Mouse (Mus musculus) kidney, postnatal 0 days (tissue): ENCODE results near the gene Sel1l3. TPM values are rescaled to one million over a fixed set of nuclear protein-coding genes. Genes with fewer than 3 reads are reported as not detected.

Source experiments
- ATAC-seq: fragments of 200-750 bp; cut with Nextera tagmentation; replicated peaks from 2 replicates; pipeline ENCODE4 v1.8.0; 2017; ENCODE audit warnings: low read depth, moderate number of reproducible peaks, moderate TSS enrichment, moderate library complexity; ENCODE audit not compliant: low FRiP score
- DNase-seq: peaks from one replicate; pipeline ENCODE4 v3.0.0-alpha.2; 2016; ENCODE audit warnings: low spot score
- H3K27ac ChIP-seq: fragments of 300-500 bp; sonication (generic); 2 replicates; pipeline ENCODE4 v1.5.1; 2014; ENCODE audit warnings: mild to moderate bottlenecking
- H3K27me3 ChIP-seq: fragments of 300-500 bp; sonication (generic); 2 replicates; pipeline ENCODE4 v1.6.1; 2014; ENCODE audit warnings: low read length, mixed read lengths; ENCODE audit not compliant: insufficient read depth
- H3K36me3 ChIP-seq: fragments of 300-500 bp; sonication (generic); 2 replicates; pipeline ENCODE4 v1.6.1; 2014; ENCODE audit warnings: low read length, mixed read lengths; ENCODE audit not compliant: insufficient read depth
- H3K4me1 ChIP-seq: fragments of 300-500 bp; sonication (generic); replicated peaks from 2 replicates; pipeline ENCODE4 v1.6.1; 2014; ENCODE audit warnings: antibody characterized with exemption, low read length, mixed read lengths; ENCODE audit not compliant: insufficient read depth
- H3K4me2 ChIP-seq: fragments of 300-500 bp; sonication (generic); 2 replicates; pipeline ENCODE4 v1.6.1; 2014; ENCODE audit warnings: mild to moderate bottlenecking, low read length, moderate library complexity, mixed read lengths
- H3K4me3 ChIP-seq: fragments of 300-500 bp; sonication (generic); replicated peaks from 2 replicates; pipeline ENCODE4 v1.5.1; 2014; ENCODE audit warnings: low read depth, low read length
- H3K9ac ChIP-seq: fragments of 300-500 bp; sonication (generic); 2 replicates; pipeline ENCODE4 v1.6.1; 2014; ENCODE audit warnings: low read depth, low read length
- H3K9me3 ChIP-seq: fragments of 300-500 bp; sonication (generic); replicated peaks from 2 replicates; pipeline ENCODE4 v1.6.1; 2016; ENCODE audit warnings: low read length, inconsistent platforms, mixed read lengths
- CTCF ChIP-seq: IDR thresholded peaks from 2 replicates; pipeline ENCODE4 v1.5.1; 2016; ENCODE audit warnings: antibody characterized with exemption, low read depth, mild to moderate bottlenecking, moderate library complexity
- WGBS: fragments of 180-500 bp; shearing (Covaris S2); extraction: QIAGEN DNeasy Blood & Tissue Kit; methylation state at CpG from one replicate; pipeline ENCODE4 v1.1.7; 2014; 5-methylcytosine and 5-hydroxymethylcytosine counted together
- polyA plus RNA-seq: library from polyadenylated mRNA; unstranded; fragments of >200 nt; fragmentation: Nextera tagmentation; extraction: Ambion mirVana; gene quantifications from 2 replicates; pipeline ENCODE4 v1.2.1, GENCODE M21; 2015

Sel1l3 gene
- 11.1 and 11.8 TPM in 2 replicates for polyA plus RNA-seq

GRCm38 (mm10) chr5:53213711-53214352, at the start of gene Sel1l3:
Gene Sel1l3 (minus strand): TSS chr5:53213927.
- peak within 1 kb of the TSS; percentile 65 for H3K4me3 ChIP-seq
- H3K9me3 ChIP-seq: no peaks in the 10 kb centered on the region
- H3K9ac ChIP-seq: peak within 1 kb of the TSS; percentile 68
- no peaks in the 10 kb centered on the region for H3K36me3 ChIP-seq
- no peaks in the 10 kb centered on the region for H3K4me1 ChIP-seq
- ATAC-seq: peak; percentile 40
- H3K27me3 ChIP-seq: no peaks in the 10 kb centered on the region; the same call in 1 of the 2 replicates
- 2% methylated on average over 25 of the region's 29 CpGs for WGBS
- TF ChIP-seq CTCF: no peak
- DNase-seq: no peak
- peak within 1 kb of the TSS; percentile 99 for H3K4me2 ChIP-seq
- peak within 1 kb of the TSS; percentile 38; the same call in 1 of the 2 replicates for H3K27ac ChIP-seq

- no peak overlapping the region for H3K9ac ChIP-seq
- 36% methylated on average over 10 of the region's 10 CpGs for WGBS
- H3K27me3 ChIP-seq: no peaks in the 10 kb centered on the region
- no peaks in the 10 kb centered on the region for H3K9me3 ChIP-seq
- no peak overlapping the region for H3K4me3 ChIP-seq
- 0 out of 2 replicates have a peak, but pooled peaks cover 4% of the 10 kb centered on the region for H3K4me1 ChIP-seq
- no peaks in the 10 kb centered on the region for H3K36me3 ChIP-seq
- no peak for ATAC-seq
- DNase-seq: no peak
- no peak overlapping the region for H3K4me2 ChIP-seq
- no peak overlapping the region for H3K27ac ChIP-seq
- no peak for TF ChIP-seq CTCF
These were observed 48.3 kb upstream of the Sel1l3 start for GRCm38 (mm10) chr5:53261999-53262398.

GRCm38 (mm10) chr5:53259894-53260293, 46.2 kb upstream of the Sel1l3 start:
- WGBS: 47% methylated on average over 5 of the region's 5 CpGs
- Histone ChIP-seq H3K9ac (no peak overlapping the region), H3K4me3 (no peak overlapping the region), H3K4me2 (no peak overlapping the region), H3K27me3 (no peaks in the 10 kb centered on the region), H3K27ac (no peak overlapping the region), H3K36me3 (no peaks in the 10 kb centered on the region), H3K4me1 (no peaks in the 10 kb centered on the region), H3K9me3 (no peaks in the 10 kb centered on the region)
- ATAC-seq (no peak), DNase-seq (no peak)
- no peak for TF ChIP-seq CTCF

- ATAC-seq (peak; percentile 33; the same call in 1 of the 2 replicates), DNase-seq (peak; percentile 77)
- TF ChIP-seq CTCF: peak; percentile 33
These were observed 44.5 kb upstream of the Sel1l3 start for GRCm38 (mm10) chr5:53258038-53258786.

GRCm38 (mm10) chr5:53254821-53255220, 41.1 kb upstream of the Sel1l3 start:
- ATAC-seq (no peak), DNase-seq (no peak)
- Histone ChIP-seq H3K9ac (no peak overlapping the region), H3K9me3 (no peaks in the 10 kb centered on the region), H3K27ac (no peak overlapping the region), H3K4me2 (no peak overlapping the region), H3K36me3 (no peaks in the 10 kb centered on the region), H3K4me1 (no peaks in the 10 kb centered on the region), H3K4me3 (no peak overlapping the region), H3K27me3 (no peaks in the 10 kb centered on the region)
- TF ChIP-seq CTCF: no peak
- 69% methylated on average over 3 of the region's 3 CpGs for WGBS

More at GRCm38 (mm10) chr5:53258038-53258786, 44.5 kb upstream of the Sel1l3 start:
- Histone ChIP-seq H3K4me1 (no peaks in the 10 kb centered on the region), H3K27ac (no peak overlapping the region), H3K36me3 (no peaks in the 10 kb centered on the region), H3K9ac (peak overlapping the region; percentile 35; the same call in 1 of the 2 replicates), H3K4me2 (peak overlapping the region; percentile 66), H3K27me3 (no peaks in the 10 kb centered on the region), H3K9me3 (no peaks in the 10 kb centered on the region), H3K4me3 (peak overlapping the region; percentile 32)
- 6% methylated on average over 29 of the region's 29 CpGs for whole genome bisulfite sequencing

- no peak overlapping the region for H3K4me3 ChIP-seq
- H3K9me3 ChIP-seq: no peaks in the 10 kb centered on the region
- H3K4me1 ChIP-seq: no peaks in the 10 kb centered on the region
- ATAC-seq (no peak), DNase-seq (no peak)
- H3K36me3 ChIP-seq: no peaks in the 10 kb centered on the region
- WGBS: 89% methylated on average over 5 of the region's 5 CpGs
- H3K27me3 ChIP-seq: no peaks in the 10 kb centered on the region
- H3K9ac ChIP-seq: no peak overlapping the region
- H3K27ac ChIP-seq: no peak overlapping the region
- H3K4me2 ChIP-seq: no peak overlapping the region
- TF ChIP-seq CTCF: no peak
These were observed 40.4 kb upstream of the Sel1l3 start for GRCm38 (mm10) chr5:53254154-53254553.
